Mouse (Mus musculus) megakaryocyte, embryonic 14.5 days (primary cell): ENCODE results near the gene Cacna1d.

Experiments used
- FLI1 ChIP-seq: IDR thresholded peaks from 2 replicates; pipeline ENCODE4 v1.6.1; 2012; ENCODE audit warnings: low read length, inconsistent platforms, mixed read lengths
- GATA1 ChIP-seq: IDR thresholded peaks from 3 replicates; pipeline ENCODE4 v1.6.1; 2012; ENCODE audit warnings: mixed read lengths, low read length, inconsistent platforms, borderline replicate concordance

- TF ChIP-seq FLI1, result no peak
- TF ChIP-seq GATA1, result no peak
Measured at GRCm38 (mm10) chr14:30105551-30105950, 385.7 kb downstream of the Cacna1d start.
